Mouse (Mus musculus): ENCODE data around the gene Clstn2.

Gene Clstn2

GRCm38 (mm10) chr9:97773911-97774310 lies 259.1 kb downstream of the Clstn2 start:
- DNase-seq (ENCODE audit: low spot score): no peak

- DNase-seq (ENCODE audit: low spot score): no peak
Measured at GRCm38 (mm10) chr9:97772431-97772830, 260.6 kb downstream of the Clstn2 start.

GRCm38 (mm10) chr9:97769331-97769730 lies 263.6 kb downstream of the Clstn2 start:
- DNase-seq (ENCODE audit: low spot score): no peak

- no peak for DNase-seq (ENCODE audit: low spot score)
Measured at GRCm38 (mm10) chr9:97765251-97765767, 267.7 kb downstream of the Clstn2 start.

GRCm38 (mm10) chr9:97763048-97763447 lies 269.9 kb downstream of the Clstn2 start:
- no peak for DNase-seq (ENCODE audit: low spot score)

- no peak for DNase-seq (ENCODE audit: low spot score)
Measured at GRCm38 (mm10) chr9:97755599-97756270, 277.2 kb downstream of the Clstn2 start.

GRCm38 (mm10) chr9:97753715-97754114 lies 279.3 kb downstream of the Clstn2 start:
- DNase-seq (ENCODE audit: low spot score): no peak

- no peak for DNase-seq (ENCODE audit: low spot score)
Measured at GRCm38 (mm10) chr9:97746574-97746973, 286.4 kb downstream of the Clstn2 start.

GRCm38 (mm10) chr9:97727715-97728486 lies 305.1 kb downstream of the Clstn2 start:
- no peak for DNase-seq (ENCODE audit: low spot score)

GRCm38 (mm10) chr9:97717728-97718127 lies 315.3 kb downstream of the Clstn2 start:
- DNase-seq (ENCODE audit: low spot score): no peak

GRCm38 (mm10) chr9:97717005-97717404 lies 316.0 kb downstream of the Clstn2 start:
- no peak for DNase-seq (ENCODE audit: low spot score)

GRCm38 (mm10) chr9:97712888-97713287 lies 320.1 kb downstream of the Clstn2 start:
- DNase-seq (ENCODE audit: low spot score): no peak

- DNase-seq (ENCODE audit: low spot score): no peak
Measured at GRCm38 (mm10) chr9:97703901-97704503, 329.0 kb downstream of the Clstn2 start.

GRCm38 (mm10) chr9:97702989-97703388 lies 330.0 kb downstream of the Clstn2 start:
- DNase-seq (ENCODE audit: low spot score): no peak

- no peak for DNase-seq (ENCODE audit: low spot score)
Measured at GRCm38 (mm10) chr9:97699983-97700382, 333.0 kb downstream of the Clstn2 start.

- DNase-seq (ENCODE audit: low spot score): no peak
Measured at GRCm38 (mm10) chr9:97699020-97699419, 334.0 kb downstream of the Clstn2 start.

GRCm38 (mm10) chr9:97698071-97698470 lies 334.9 kb downstream of the Clstn2 start:
- no peak for DNase-seq (ENCODE audit: low spot score)

- no peak for DNase-seq (ENCODE audit: low spot score)
Measured at GRCm38 (mm10) chr9:97696655-97697235, 336.2 kb downstream of the Clstn2 start.

GRCm38 (mm10) chr9:97695278-97695677 lies 337.7 kb downstream of the Clstn2 start:
- no peak for DNase-seq (ENCODE audit: low spot score)

- DNase-seq (ENCODE audit: low spot score): no peak
Measured at GRCm38 (mm10) chr9:97686826-97687425, 346.1 kb downstream of the Clstn2 start.

- DNase-seq (ENCODE audit: low spot score): no peak
Measured at GRCm38 (mm10) chr9:97685664-97686063, 347.3 kb downstream of the Clstn2 start.

- DNase-seq (ENCODE audit: low spot score): no peak
Measured at GRCm38 (mm10) chr9:97679878-97680277, 353.1 kb downstream of the Clstn2 start.

Measured in T-cell, adult 2 months (primary cell).